Mouse (Mus musculus): ENCODE measurements around the gene Cmtr1. TPM values are rescaled to one million over a fixed set of nuclear protein-coding genes. Genes with fewer than 3 reads are reported as not detected.

Cmtr1 gene
- polyA plus RNA-seq, 1 experiment, result 55.7 TPM

DNA sequence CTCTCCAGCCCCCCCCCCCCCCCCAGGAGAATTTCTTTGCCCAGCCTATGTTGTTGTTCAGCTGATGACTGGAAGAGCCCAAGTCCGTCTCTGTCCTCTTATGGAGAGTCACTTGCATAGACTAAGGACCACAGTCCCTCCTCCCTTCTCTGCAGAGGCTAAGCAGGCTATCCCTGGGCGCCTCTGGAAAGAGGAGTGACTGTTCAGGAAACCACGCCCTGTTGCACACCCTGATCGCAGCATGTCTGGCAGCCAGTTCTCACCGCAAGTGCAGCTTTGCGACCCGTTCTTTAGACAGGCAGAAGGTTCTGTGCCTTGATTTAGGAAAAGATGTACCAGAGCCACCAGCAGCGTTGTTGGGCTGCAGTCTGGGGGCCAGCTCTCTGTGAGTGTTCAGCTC, 22.5 kb upstream of the Cmtr1 start:
- H3K4me3 ChIP-seq, result no peak overlapping the region
- no peak overlapping the region for H3K4me2 ChIP-seq (ENCODE audit: low read depth)
- TF ChIP-seq USF1 (IDR thresholded peaks at IDR 0.05; ENCODE audit: low read depth) (no peak), TCF12 (IDR thresholded peaks at IDR 0.05; ENCODE audit: insufficient read depth, poor library complexity, severe bottlenecking) (no peak), MYOG (IDR thresholded peaks at IDR 0.05; ENCODE audit: control insufficient read depth in 1 of 3, insufficient read depth in 1 of 3, insufficient read length in 2 of 3, low read depth in 2 of 3) (no peak), POLR2A (IDR thresholded peaks at IDR 0.05; ENCODE audit: insufficient read length, low read depth) (no peak), POLR2AphosphoS2 (IDR thresholded peaks at IDR 0.05; ENCODE audit: insufficient read length, low read depth) (no peak), CEBPB (IDR thresholded peaks at IDR 0.05; ENCODE audit: insufficient read depth, poor library complexity, severe bottlenecking) (no peak), TCF3 (IDR thresholded peaks at IDR 0.05; ENCODE audit: insufficient read length, low read depth) (no peak), REST (IDR thresholded peaks at IDR 0.05; ENCODE audit: insufficient read depth, insufficient read length) (no peak), MAX (IDR thresholded peaks at IDR 0.05; ENCODE audit: low read depth) (no peak), MYOD1 (IDR thresholded peaks at IDR 0.05; ENCODE audit: control insufficient read depth in 1 of 3, insufficient read length in 2 of 3, low read depth in 2 of 3) (no peak), SRF (IDR thresholded peaks at IDR 0.05; ENCODE audit: control insufficient read depth, insufficient read length, low read depth) (no peak), E2F4 (IDR thresholded peaks at IDR 0.05; ENCODE audit: insufficient read depth) (no peak)
- no peaks in the 10 kb centered on the region for H3K27me3 ChIP-seq (ENCODE audit: control insufficient read depth, insufficient read depth, insufficient read length)
- no peaks in the 10 kb centered on the region for H3K79me2 ChIP-seq (ENCODE audit: control insufficient read depth, insufficient read depth)
- peaks cover 13% of the 10 kb centered on the region for H3K36me3 ChIP-seq (ENCODE audit: control insufficient read depth, insufficient read depth)
- H3ac ChIP-seq (ENCODE audit: control insufficient read depth, insufficient read length), result no peak overlapping the region

DNA sequence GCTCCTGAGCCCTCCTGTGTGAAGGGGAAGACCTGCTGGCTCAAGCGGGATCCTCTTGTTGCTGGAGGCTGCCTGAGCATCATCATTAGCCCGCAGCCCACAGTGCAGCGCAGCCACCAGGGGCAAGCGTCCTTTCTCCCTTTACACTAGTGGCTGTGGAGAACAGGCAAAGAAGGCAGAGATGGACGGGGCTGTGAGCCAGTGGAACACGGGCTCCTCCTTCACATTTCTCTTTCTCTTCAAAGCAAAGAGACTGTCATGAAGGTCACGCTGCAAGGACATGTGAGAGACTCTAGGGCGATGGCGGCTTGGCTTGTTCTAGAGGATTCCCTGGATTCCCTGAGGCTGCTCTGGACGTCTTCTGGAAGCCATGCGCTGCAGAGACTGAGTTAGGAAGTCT, 19.4 kb upstream of the Cmtr1 start:
- Histone ChIP-seq H3K27me3 (ENCODE audit: control insufficient read depth, insufficient read depth, insufficient read length) (no peaks in the 10 kb centered on the region), H3ac (ENCODE audit: control insufficient read depth, insufficient read length) (no peak overlapping the region), H3K79me2 (ENCODE audit: control insufficient read depth, insufficient read depth) (no peaks in the 10 kb centered on the region), H3K4me2 (ENCODE audit: low read depth) (no peak overlapping the region), H3K36me3 (ENCODE audit: control insufficient read depth, insufficient read depth) (peaks cover 9% of the 10 kb centered on the region), H3K4me3 (no peak overlapping the region)
- TF ChIP-seq REST (IDR thresholded peaks at IDR 0.05; ENCODE audit: insufficient read depth, insufficient read length), result no peak
- TF ChIP-seq MAX (IDR thresholded peaks at IDR 0.05; ENCODE audit: low read depth), result no peak
- TF ChIP-seq USF1 (IDR thresholded peaks at IDR 0.05; ENCODE audit: low read depth), result no peak
- no peak for TF ChIP-seq TCF3 (IDR thresholded peaks at IDR 0.05; ENCODE audit: insufficient read length, low read depth)
- TF ChIP-seq TCF12 (IDR thresholded peaks at IDR 0.05; ENCODE audit: insufficient read depth, poor library complexity, severe bottlenecking), result no peak
- no peak for TF ChIP-seq SRF (IDR thresholded peaks at IDR 0.05; ENCODE audit: control insufficient read depth, insufficient read length, low read depth)
- TF ChIP-seq POLR2A (IDR thresholded peaks at IDR 0.05; ENCODE audit: insufficient read length, low read depth), result no peak
- no peak for TF ChIP-seq MYOG (IDR thresholded peaks at IDR 0.05; ENCODE audit: control insufficient read depth in 1 of 3, insufficient read depth in 1 of 3, insufficient read length in 2 of 3, low read depth in 2 of 3)
- TF ChIP-seq E2F4 (IDR thresholded peaks at IDR 0.05; ENCODE audit: insufficient read depth), result no peak
- TF ChIP-seq MYOD1 (IDR thresholded peaks at IDR 0.05; ENCODE audit: control insufficient read depth in 1 of 3, insufficient read length in 2 of 3, low read depth in 2 of 3), result no peak
- TF ChIP-seq CEBPB (IDR thresholded peaks at IDR 0.05; ENCODE audit: insufficient read depth, poor library complexity, severe bottlenecking), result no peak

DNA sequence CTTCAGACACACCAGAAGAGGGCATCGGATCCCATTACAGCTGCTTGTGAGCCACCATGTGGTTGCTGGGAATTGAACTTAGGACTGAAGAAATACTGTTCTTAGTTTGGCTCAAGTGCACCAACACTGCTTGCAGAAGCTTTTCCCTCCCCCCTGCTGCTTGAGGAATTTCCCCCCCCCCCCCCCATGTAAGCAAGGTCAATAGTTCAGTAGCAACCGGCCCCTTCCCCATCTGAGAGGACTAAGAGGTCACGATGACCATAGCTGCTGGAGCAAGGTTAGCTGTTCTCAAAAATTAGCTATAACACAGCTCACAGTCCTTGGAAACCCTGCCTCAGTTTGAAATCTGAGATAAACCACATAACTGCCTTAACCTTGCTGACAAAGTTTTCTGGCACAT, 18.2 kb upstream of the Cmtr1 start:
- no peaks in the 10 kb centered on the region for H3K79me2 ChIP-seq (ENCODE audit: control insufficient read depth, insufficient read depth)
- H3K4me3 ChIP-seq, result no peak overlapping the region
- no peak for TF ChIP-seq TCF12 (IDR thresholded peaks at IDR 0.05; ENCODE audit: insufficient read depth, poor library complexity, severe bottlenecking)
- no peak for TF ChIP-seq TCF3 (IDR thresholded peaks at IDR 0.05; ENCODE audit: insufficient read length, low read depth)
- no peak for TF ChIP-seq USF1 (IDR thresholded peaks at IDR 0.05; ENCODE audit: low read depth)
- no peak for TF ChIP-seq MYOD1 (IDR thresholded peaks at IDR 0.05; ENCODE audit: control insufficient read depth in 1 of 3, insufficient read length in 2 of 3, low read depth in 2 of 3)
- no peak for TF ChIP-seq MAX (IDR thresholded peaks at IDR 0.05; ENCODE audit: low read depth)
- TF ChIP-seq POLR2AphosphoS2 (IDR thresholded peaks at IDR 0.05; ENCODE audit: insufficient read length, low read depth), result no peak
- TF ChIP-seq E2F4 (IDR thresholded peaks at IDR 0.05; ENCODE audit: insufficient read depth), result no peak
- TF ChIP-seq REST (IDR thresholded peaks at IDR 0.05; ENCODE audit: insufficient read depth, insufficient read length), result no peak
- no peak for TF ChIP-seq POLR2A (IDR thresholded peaks at IDR 0.05; ENCODE audit: insufficient read length, low read depth)
- no peak for TF ChIP-seq SRF (IDR thresholded peaks at IDR 0.05; ENCODE audit: control insufficient read depth, insufficient read length, low read depth)
- no peak for TF ChIP-seq CEBPB (IDR thresholded peaks at IDR 0.05; ENCODE audit: insufficient read depth, poor library complexity, severe bottlenecking)
- no peak for TF ChIP-seq MYOG (IDR thresholded peaks at IDR 0.05; ENCODE audit: control insufficient read depth in 1 of 3, insufficient read depth in 1 of 3, insufficient read length in 2 of 3, low read depth in 2 of 3)
- no peak overlapping the region for H3ac ChIP-seq (ENCODE audit: control insufficient read depth, insufficient read length)
- no peaks in the 10 kb centered on the region for H3K27me3 ChIP-seq (ENCODE audit: control insufficient read depth, insufficient read depth, insufficient read length)
- peaks cover 8% of the 10 kb centered on the region for H3K36me3 ChIP-seq (ENCODE audit: control insufficient read depth, insufficient read depth)
- no peak overlapping the region for H3K4me2 ChIP-seq (ENCODE audit: low read depth)

DNA sequence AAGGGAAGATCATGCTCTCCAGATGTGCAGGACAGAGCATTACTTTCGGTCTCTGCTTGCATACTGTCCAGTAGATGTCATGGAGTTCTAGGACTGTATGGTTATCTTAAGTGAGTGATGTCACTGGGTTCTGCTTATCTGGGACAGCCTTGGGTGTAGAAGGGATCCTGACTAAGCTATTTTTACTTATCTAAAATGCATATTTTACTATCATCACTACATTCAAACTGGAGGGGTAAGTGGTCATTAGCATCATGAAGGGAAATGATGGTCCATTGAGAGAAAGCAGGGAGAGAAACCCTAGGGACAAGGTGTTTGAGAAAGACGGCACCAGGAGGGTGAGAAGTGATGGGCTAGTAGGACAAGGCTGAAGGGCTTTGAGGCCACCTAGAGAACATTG, 2.1 kb upstream of the Cmtr1 start:
- H3K79me2 ChIP-seq (ENCODE audit: control insufficient read depth, insufficient read depth), result peaks cover 14% of the 10 kb centered on the region
- no peak overlapping the region for H3K4me3 ChIP-seq
- no peak overlapping the region for H3K4me2 ChIP-seq (ENCODE audit: low read depth)
- TF ChIP-seq USF1 (IDR thresholded peaks at IDR 0.05; ENCODE audit: low read depth), result no peak
- TF ChIP-seq CEBPB (IDR thresholded peaks at IDR 0.05; ENCODE audit: insufficient read depth, poor library complexity, severe bottlenecking), result no peak
- TF ChIP-seq POLR2AphosphoS2 (IDR thresholded peaks at IDR 0.05; ENCODE audit: insufficient read length, low read depth), result no peak
- TF ChIP-seq SRF (IDR thresholded peaks at IDR 0.05; ENCODE audit: control insufficient read depth, insufficient read length, low read depth), result no peak
- TF ChIP-seq POLR2A (IDR thresholded peaks at IDR 0.05; ENCODE audit: insufficient read length, low read depth), result no peak
- no peak for TF ChIP-seq MAX (IDR thresholded peaks at IDR 0.05; ENCODE audit: low read depth)
- TF ChIP-seq TCF3 (IDR thresholded peaks at IDR 0.05; ENCODE audit: insufficient read length, low read depth), result no peak
- TF ChIP-seq MYOG (IDR thresholded peaks at IDR 0.05; ENCODE audit: control insufficient read depth in 1 of 3, insufficient read depth in 1 of 3, insufficient read length in 2 of 3, low read depth in 2 of 3), result no peak
- TF ChIP-seq TCF12 (IDR thresholded peaks at IDR 0.05; ENCODE audit: insufficient read depth, poor library complexity, severe bottlenecking), result no peak
- no peak for TF ChIP-seq REST (IDR thresholded peaks at IDR 0.05; ENCODE audit: insufficient read depth, insufficient read length)
- no peak for TF ChIP-seq E2F4 (IDR thresholded peaks at IDR 0.05; ENCODE audit: insufficient read depth)
- TF ChIP-seq MYOD1 (IDR thresholded peaks at IDR 0.05; ENCODE audit: control insufficient read depth in 1 of 3, insufficient read length in 2 of 3, low read depth in 2 of 3), result no peak
- no peaks in the 10 kb centered on the region for H3K36me3 ChIP-seq (ENCODE audit: control insufficient read depth, insufficient read depth)
- no peak overlapping the region for H3ac ChIP-seq (ENCODE audit: control insufficient read depth, insufficient read length)
- no peaks in the 10 kb centered on the region for H3K27me3 ChIP-seq (ENCODE audit: control insufficient read depth, insufficient read depth, insufficient read length)

Data from myocyte (in vitro differentiated cells).